Mouse (Mus musculus): Measurements from ENCODE around the gene Snx33.

Gene Snx33

GRCm38 (mm10) chr9:56890522-56891250 is 37.5 kb downstream of the Snx33 start:
- DNase-seq (ENCODE audit: low spot score in 2 of 2) = no peak

- DNase-seq (ENCODE audit: low spot score in 2 of 2) = peak; percentile 43 to 56
Observed at GRCm38 (mm10) chr9:56889817-56890216, 38.4 kb downstream of the Snx33 start.

- DNase-seq (ENCODE audit: low spot score in 2 of 2) = no peak
Observed at GRCm38 (mm10) chr9:56887581-56887980, 40.6 kb downstream of the Snx33 start.

GRCm38 (mm10) chr9:56886601-56887000 is 41.6 kb downstream of the Snx33 start:
- no peak for DNase-seq (ENCODE audit: low spot score in 2 of 2)

GRCm38 (mm10) chr9:56886113-56886512 is 42.1 kb downstream of the Snx33 start:
- no peak for DNase-seq (ENCODE audit: low spot score in 2 of 2)

- DNase-seq (ENCODE audit: low spot score in 2 of 2) = no peak
Observed at GRCm38 (mm10) chr9:56884328-56884727, 43.8 kb downstream of the Snx33 start.

- DNase-seq (ENCODE audit: low spot score in 2 of 2) = no peak
Observed at GRCm38 (mm10) chr9:56883470-56883869, 44.7 kb downstream of the Snx33 start.

- no peak for DNase-seq (ENCODE audit: low spot score in 2 of 2)
Observed at GRCm38 (mm10) chr9:56882818-56883217, 45.4 kb downstream of the Snx33 start.

- DNase-seq (ENCODE audit: low spot score in 2 of 2) = no peak
Observed at GRCm38 (mm10) chr9:56882283-56882682, 45.9 kb downstream of the Snx33 start.

GRCm38 (mm10) chr9:56881539-56882082 is 46.6 kb downstream of the Snx33 start:
- no peak for DNase-seq (ENCODE audit: low spot score in 2 of 2)

- DNase-seq (ENCODE audit: low spot score in 2 of 2) = no peak
Observed at GRCm38 (mm10) chr9:56880790-56881189, 47.4 kb downstream of the Snx33 start.

GRCm38 (mm10) chr9:56877284-56877683 is 50.9 kb downstream of the Snx33 start:
- no peak for DNase-seq (ENCODE audit: low spot score in 2 of 2)

- no peak for DNase-seq (ENCODE audit: low spot score in 2 of 2)
Observed at GRCm38 (mm10) chr9:56876784-56877183, 51.4 kb downstream of the Snx33 start.

GRCm38 (mm10) chr9:56873097-56873496 is 55.1 kb downstream of the Snx33 start:
- no peak for DNase-seq (ENCODE audit: low spot score in 2 of 2)

- no peak for DNase-seq (ENCODE audit: low spot score in 2 of 2)
Observed at GRCm38 (mm10) chr9:56872105-56872903, 55.9 kb downstream of the Snx33 start.

- DNase-seq (ENCODE audit: low spot score in 2 of 2) = no peak
Observed at GRCm38 (mm10) chr9:56871191-56871590, 57.0 kb downstream of the Snx33 start.

GRCm38 (mm10) chr9:56870778-56871177 is 57.4 kb downstream of the Snx33 start:
- no peak for DNase-seq (ENCODE audit: low spot score in 2 of 2)

GRCm38 (mm10) chr9:56869552-56869951 is 58.6 kb downstream of the Snx33 start:
- DNase-seq (ENCODE audit: low spot score in 2 of 2) = no peak

GRCm38 (mm10) chr9:56868292-56868691 is 59.9 kb downstream of the Snx33 start:
- DNase-seq (ENCODE audit: low spot score in 2 of 2) = no peak

Measured in spleen, postnatal 36 days (tissue).